Mouse (Mus musculus): ENCODE results near the gene Slc17a7.

GRCm38 (mm10) chr7:45221680-45222079 lies 57.9 kb downstream of the Slc17a7 start:
- TF ChIP-seq CTCF (IDR thresholded peaks at IDR 0.05; ENCODE audit: borderline replicate concordance, extremely low read depth, insufficient read depth, insufficient read length) (no peak), POLR2A (IDR thresholded peaks at IDR 0.05; ENCODE audit: borderline replicate concordance, extremely low read depth, insufficient read depth, insufficient read length, poor library complexity, severe bottlenecking) (no peak)
